Mouse (Mus musculus) thymus, adult 2 months (tissue): ENCODE data around the gene Clptm1l. TPM values are rescaled to one million over a fixed set of nuclear protein-coding genes. Genes with fewer than 3 reads are reported as not detected.

ENCODE experiments used
- DNase-seq: peaks from one replicate; pipeline ENCODE4 v3.0.0; 2021
- H3K27ac ChIP-seq: fragments of 200-500 bp; 2 replicates; pipeline ENCODE4 v1.5.1; 2012; ENCODE audit warnings: low read length, control low read depth; ENCODE audit not compliant: control insufficient read depth, insufficient read depth
- H3K27me3 ChIP-seq: fragments of 200-500 bp; 2 replicates; pipeline ENCODE4 v1.6.1; 2012; ENCODE audit warnings: mild to moderate bottlenecking, low read length, moderate library complexity, mixed read lengths; ENCODE audit not compliant: control insufficient read depth, insufficient read depth
- H3K36me3 ChIP-seq: fragments of 200-500 bp; 2 replicates; pipeline ENCODE4 v1.6.1; 2012; ENCODE audit warnings: mild to moderate bottlenecking, low read length, moderate library complexity; ENCODE audit not compliant: control insufficient read depth, insufficient read depth
- H3K4me1 ChIP-seq: fragments of 200-500 bp; replicated peaks from 2 replicates; pipeline ENCODE4 v1.6.1; 2012; ENCODE audit warnings: low read length; ENCODE audit not compliant: control insufficient read depth, insufficient read depth
- H3K4me3 ChIP-seq: fragments of 200-500 bp; 2 replicates; pipeline ENCODE4 v1.5.1; 2012; ENCODE audit warnings: mild to moderate bottlenecking, low read length, control low read depth, moderate library complexity; ENCODE audit not compliant: control insufficient read depth, insufficient read depth
- CTCF ChIP-seq: fragments of 200-500 bp; IDR thresholded peaks from 2 replicates; pipeline ENCODE4 v1.5.1; 2012; ENCODE audit warnings: mild to moderate bottlenecking, control low read depth, low read length, moderate library complexity, borderline replicate concordance; ENCODE audit not compliant: control insufficient read depth, poor library complexity, insufficient read depth; ENCODE audit errors: extremely low read depth
- POLR2A ChIP-seq: fragments of 200-500 bp; IDR thresholded peaks from 2 replicates; pipeline ENCODE4 v1.6.1; 2012; ENCODE audit warnings: mild to moderate bottlenecking, low read length, control low read depth, moderate library complexity; ENCODE audit not compliant: control insufficient read depth, poor library complexity, insufficient read depth; ENCODE audit errors: extremely low read depth
- WGBS: fragments of 180-500 bp; shearing (Covaris S2); methylation state at CpG from one replicate; pipeline ENCODE4 v1.1.7; 2018; 5-methylcytosine and 5-hydroxymethylcytosine counted together
- polyA plus RNA-seq: library from polyadenylated mRNA; depleted of rRNA; stranded (reverse); fragments of >200 nt; gene quantifications from 2 replicates; pipeline ENCODE4 v1.2.3, GENCODE M21; 2012; rRNA removed

The Clptm1l gene
- polyA plus RNA-seq, 1 experiment, result 194 TPM

DNA sequence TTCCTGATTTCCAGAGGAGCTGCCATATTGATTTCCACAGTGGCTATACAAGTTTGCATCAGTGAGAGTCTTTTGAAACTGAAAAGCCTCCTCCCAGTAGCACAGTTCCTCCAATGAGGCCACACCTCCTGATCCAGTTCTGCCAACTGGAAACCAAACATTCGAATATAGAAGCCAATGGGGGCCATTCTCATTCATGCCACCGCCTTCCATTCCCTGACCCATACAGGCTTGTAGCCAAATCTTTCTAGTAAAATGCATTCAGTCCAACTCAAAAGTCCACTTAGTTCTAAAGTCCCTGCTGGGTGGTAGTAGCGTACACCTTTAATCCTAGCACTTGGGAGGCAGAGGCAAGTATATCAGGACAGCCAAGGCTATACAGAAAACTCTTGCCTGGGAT, 49.5 kb downstream of the Clptm1l start:
- no peak for DNase-seq
- H3K27ac ChIP-seq, result no peak overlapping the region
- TF ChIP-seq POLR2A (no peak), CTCF (no peak)
- WGBS, result 89% methylated on average over 3 of the region's 3 CpGs
- peaks cover 8% of the 10 kb centered on the region; the same call in 1 of the 2 replicates for H3K4me1 ChIP-seq
- no peaks in the 10 kb centered on the region; the same call in 1 of the 2 replicates for H3K27me3 ChIP-seq
- no peaks in the 10 kb centered on the region for H3K36me3 ChIP-seq
- no peak overlapping the region for H3K4me3 ChIP-seq

GRCm38 (mm10) chr13:73654976-73655375, 51.2 kb downstream of the Clptm1l start:
- H3K4me1 ChIP-seq, result no peaks in the 10 kb centered on the region
- WGBS, result 74% methylated on average over 3 of the region's 3 CpGs
- H3K27me3 ChIP-seq, result no peaks in the 10 kb centered on the region; the same call in 1 of the 2 replicates
- no peak for DNase-seq
- H3K36me3 ChIP-seq, result no peaks in the 10 kb centered on the region
- no peak for TF ChIP-seq CTCF
- no peak for TF ChIP-seq POLR2A
- no peak overlapping the region for H3K27ac ChIP-seq
- H3K4me3 ChIP-seq, result no peak overlapping the region

DNA sequence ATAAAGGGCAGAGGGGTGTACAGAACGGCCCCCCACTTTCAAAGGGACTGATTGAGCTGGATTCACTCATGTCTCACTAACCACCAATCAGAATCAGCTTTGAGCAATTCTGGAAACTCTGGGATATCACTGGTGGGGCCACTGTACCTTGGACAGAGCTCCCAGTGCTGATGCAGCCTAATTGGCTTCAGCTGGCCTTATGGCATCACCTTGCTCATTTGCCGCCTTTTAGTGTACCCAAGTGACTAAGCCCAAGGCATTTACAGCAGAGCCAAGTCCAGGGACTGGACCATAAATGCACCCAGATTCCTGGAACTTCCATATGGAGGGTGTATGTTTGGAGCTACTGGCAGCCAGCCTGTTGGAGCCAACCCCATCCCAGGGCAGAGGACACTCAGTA, 55.1 kb downstream of the Clptm1l start:
- WGBS, result 66% methylated on average over 2 of the region's 2 CpGs

GRCm38 (mm10) chr13:73660163-73660695, 56.4 kb downstream of the Clptm1l start:
- no peak for TF ChIP-seq POLR2A
- TF ChIP-seq CTCF, result no peak
- no peak for DNase-seq
- no peaks in the 10 kb centered on the region; the same call in 1 of the 2 replicates for H3K27me3 ChIP-seq
- no peaks in the 10 kb centered on the region for H3K36me3 ChIP-seq
- WGBS, result 92% methylated on average over 2 of the region's 2 CpGs
- H3K4me1 ChIP-seq, result no peaks in the 10 kb centered on the region
- no peak overlapping the region for H3K4me3 ChIP-seq
- no peak overlapping the region for H3K27ac ChIP-seq

More for the DNA sequence above, 55.1 kb downstream of the Clptm1l start:
- TF ChIP-seq POLR2A (no peak), CTCF (no peak)
- Histone ChIP-seq H3K27me3 (no peaks in the 10 kb centered on the region; the same call in 1 of the 2 replicates), H3K4me3 (no peak overlapping the region), H3K36me3 (no peaks in the 10 kb centered on the region), H3K4me1 (no peaks in the 10 kb centered on the region), H3K27ac (no peak overlapping the region)
- DNase-seq, result no peak

Other genes with a start within 250 kb of the Clptm1l start
- 38.9 and 40.9 TPM in 2 replicates for gene Lpcat1, start 136.8 kb upstream of the Clptm1l start, polyA plus RNA-seq
- gene Slc6a3, start 67.3 kb upstream of the Clptm1l start, polyA plus RNA-seq, result 0.22 and 0.40 TPM in 2 replicates
- gene Tert, start 22.9 kb downstream of the Clptm1l start, polyA plus RNA-seq, result 16.2 and 17.2 TPM in 2 replicates
- 0.15 and 0.26 TPM in 2 replicates for gene Slc6a18, start 74.0 kb downstream of the Clptm1l start, polyA plus RNA-seq
- 18.6 and 40.6 TPM in 2 replicates for gene Slc6a19, start 100.9 kb downstream of the Clptm1l start, polyA plus RNA-seq
- 144 and 156 TPM in 2 replicates for gene Slc12a7, start 129.1 kb downstream of the Clptm1l start, polyA plus RNA-seq
- gene Nkd2, start 243.6 kb downstream of the Clptm1l start, polyA plus RNA-seq, result 4.4 and 4.7 TPM in 2 replicates